Mouse (Mus musculus): Measurements from ENCODE around the gene Smco2. TPM values are rescaled to one million over a fixed set of nuclear protein-coding genes. Genes with fewer than 3 reads are reported as not detected.

Smco2 gene
- total RNA-seq, 2 experiments from 2014 or later: not detected

GRCm38 (mm10) chr6:146898709-146899108 lies 48.8 kb downstream of the Smco2 start:
- DNase-seq (ENCODE audit: low spot score in 2 of 2): no peak

GRCm38 (mm10) chr6:146899647-146900046 lies 49.7 kb downstream of the Smco2 start:
- no peak for DNase-seq (ENCODE audit: low spot score in 2 of 2)

- DNase-seq (ENCODE audit: low spot score in 2 of 2): no peak
Measured at GRCm38 (mm10) chr6:146901929-146902328, 52.0 kb downstream of the Smco2 start.

GRCm38 (mm10) chr6:146903632-146904031 lies 53.7 kb downstream of the Smco2 start:
- DNase-seq (ENCODE audit: low spot score in 2 of 2): no peak

- no peak for DNase-seq (ENCODE audit: low spot score in 2 of 2)
Measured at GRCm38 (mm10) chr6:146904707-146905106, 54.8 kb downstream of the Smco2 start.

GRCm38 (mm10) chr6:146906000-146906786 lies 56.3 kb downstream of the Smco2 start:
- DNase-seq (ENCODE audit: low spot score in 2 of 2): no peak

GRCm38 (mm10) chr6:146907061-146907794 lies 57.3 kb downstream of the Smco2 start:
- no peak for DNase-seq (ENCODE audit: low spot score in 2 of 2)

GRCm38 (mm10) chr6:146907795-146908190 lies 57.9 kb downstream of the Smco2 start:
- DNase-seq (ENCODE audit: low spot score in 2 of 2): no peak

GRCm38 (mm10) chr6:146908801-146909200 lies 58.9 kb downstream of the Smco2 start:
- no peak for DNase-seq (ENCODE audit: low spot score in 2 of 2)

- DNase-seq (ENCODE audit: low spot score in 2 of 2): no peak
Measured at GRCm38 (mm10) chr6:146909725-146910489, 60.0 kb downstream of the Smco2 start.

GRCm38 (mm10) chr6:146910801-146911200 lies 60.9 kb downstream of the Smco2 start:
- DNase-seq (ENCODE audit: low spot score in 2 of 2): no peak

- no peak for DNase-seq (ENCODE audit: low spot score in 2 of 2)
Measured at GRCm38 (mm10) chr6:146912835-146913488, 63.1 kb downstream of the Smco2 start.

GRCm38 (mm10) chr6:146913489-146914198 lies 63.7 kb downstream of the Smco2 start:
- DNase-seq (ENCODE audit: low spot score in 2 of 2): no peak

GRCm38 (mm10) chr6:146915808-146916207 lies 65.9 kb downstream of the Smco2 start:
- peak in 1 of 2 experiments; percentile 36 for DNase-seq (ENCODE audit: low spot score in 2 of 2)

- DNase-seq (ENCODE audit: low spot score in 2 of 2): no peak
Measured at GRCm38 (mm10) chr6:146917396-146917795, 67.5 kb downstream of the Smco2 start.

GRCm38 (mm10) chr6:146918341-146918740 lies 68.4 kb downstream of the Smco2 start:
- DNase-seq (ENCODE audit: low spot score in 2 of 2): no peak

All from layer of hippocampus, adult 18-20 months (tissue).